Mouse (Mus musculus): Measurements from ENCODE around the gene Tmem189.

- TF ChIP-seq TAL1 (IDR thresholded peaks at IDR 0.05; ENCODE audit: low read length) (no peak), GATA1 (IDR thresholded peaks at IDR 0.05; ENCODE audit: low read length) (no peak)
These were observed 20.3 kb upstream of the Tmem189 start for GRCm38 (mm10) chr2:167709969-167710368.
